Comparison of ENCODE assay signal across 14 mouse cellular contexts in the genomic region with DNA sequence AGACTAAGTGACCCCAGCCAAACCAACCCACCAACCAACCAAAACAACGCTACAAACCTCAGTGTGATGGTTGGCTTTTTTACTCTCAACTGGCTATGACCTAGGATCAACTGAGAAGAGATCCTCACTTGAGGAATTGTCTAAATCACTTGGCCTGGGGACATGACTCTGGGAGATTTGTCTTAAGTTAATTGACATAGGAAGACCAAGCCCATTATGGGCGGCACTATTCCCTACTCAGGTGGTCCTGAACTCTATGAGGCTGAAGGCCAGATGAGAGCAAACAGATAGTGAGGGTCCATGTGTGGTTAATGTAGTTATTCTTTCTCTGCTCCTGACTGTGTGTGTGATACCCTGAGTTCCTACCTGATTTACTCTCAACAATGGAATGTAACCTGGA.
A peak's percentile ranks its signal among the peaks of the same experiment; 100 is the strongest.
DNase-seq lines count a peak whose midpoint lies in the region; ATAC-seq lines count a peak whose summit lies in the region.
"Had no signal": no experiment of that assay in that cellular context is flagged by ENCODE, and none has a peak within 500 bp of the region (broad histone marks: within the 10 kb centered on the region; RNA-seq: fewer than 3 reads in every experiment).

No protein-coding gene starts in this region.

- DNase-seq in heart, adult 11 months, result peak; percentile 68
- DNase-seq in neural tube, embryonic 10.5 days (ENCODE audit: extremely low spot score, low spot score), result no peak
- DNase-seq in liver, result no peak
- no peak for DNase-seq in gastrocnemius, adult 18-20 months (ENCODE audit: low spot score)
- no peak for DNase-seq in c-Kit-positive CD71-positive TER-119-positive erythroid progenitor cells, embryonic 14.5 days (ENCODE audit: low spot score)
- DNase-seq: heart, adult 2 months; kidney, adult 9 months; lung, adult 2 months; thymus, adult 18-20 months had no signal

- no peak overlapping the region for H3K27ac ChIP-seq in heart, embryonic 11.5 days (ENCODE audit: low read depth, low read length)
- H3K27ac ChIP-seq in neural tube, embryonic 13.5 days (replicated peaks), result peak overlapping the region; percentile 86
- peak overlapping the region; percentile 39; the same call in 1 of the 2 replicates for H3K27ac ChIP-seq in limb, embryonic 13.5 days
- H3K27ac ChIP-seq: heart, adult 2 months had no signal

- no peak for ATAC-seq in heart, embryonic 11.5 days (replicated peaks; ENCODE audit: insufficient number of reproducible peaks, low FRiP score, low TSS enrichment)
- ATAC-seq in neural tube, embryonic 13.5 days (ENCODE audit: low read depth), result no peak
- no peak for ATAC-seq in limb, embryonic 13.5 days (ENCODE audit: low FRiP score, low read depth)
- ATAC-seq: inflammation-experienced regulatory T-cells, adult 6 months had no signal

- peaks cover 43% of the 10 kb centered on the region for H3K27me3 ChIP-seq in heart, embryonic 11.5 days (ENCODE audit: control insufficient read depth, insufficient read depth, low read length)
- H3K27me3 ChIP-seq in neural tube, embryonic 13.5 days, result peaks cover 13% of the 10 kb centered on the region
- peaks cover 35% of the 10 kb centered on the region for H3K27me3 ChIP-seq in limb, embryonic 13.5 days

- no peaks in the 10 kb centered on the region for H3K36me3 ChIP-seq in heart, embryonic 11.5 days (ENCODE audit: control insufficient read depth, insufficient read depth, low read length)
- no peaks in the 10 kb centered on the region for H3K36me3 ChIP-seq in neural tube, embryonic 13.5 days
- no peaks in the 10 kb centered on the region for H3K36me3 ChIP-seq in limb, embryonic 13.5 days

- WGBS in heart, embryonic 11.5 days (ENCODE audit: insufficient replicate concordance), result 84% methylated on average over 2 of the region's 2 CpGs
- 95% methylated on average over 2 of the region's 2 CpGs for WGBS in neural tube, embryonic 13.5 days
- WGBS in limb, embryonic 13.5 days, result 80% methylated on average over 2 of the region's 2 CpGs

- H3K4me1 ChIP-seq in heart, embryonic 11.5 days (ENCODE audit: control insufficient read depth, insufficient read depth, low read length), result 0 out of 2 replicates have a peak, but pooled peaks cover 5% of the 10 kb centered on the region
- peaks cover 42% of the 10 kb centered on the region for H3K4me1 ChIP-seq in neural tube, embryonic 13.5 days (replicated peaks)
- H3K4me1 ChIP-seq in limb, embryonic 13.5 days, result peaks cover 45% of the 10 kb centered on the region

- H3K9me3 ChIP-seq in heart, embryonic 11.5 days (replicated peaks; ENCODE audit: control insufficient read depth, low read length), result no peaks in the 10 kb centered on the region
- H3K9me3 ChIP-seq in neural tube, embryonic 13.5 days, result no peaks in the 10 kb centered on the region
- H3K9me3 ChIP-seq in limb, embryonic 13.5 days, result no peaks in the 10 kb centered on the region

- H3K4me3 ChIP-seq in heart, embryonic 11.5 days (ENCODE audit: low read depth, low read length), result no peak overlapping the region
- no peak overlapping the region for H3K4me3 ChIP-seq in neural tube, embryonic 13.5 days
- H3K4me3 ChIP-seq in limb, embryonic 13.5 days, result no peak overlapping the region
- H3K4me3 ChIP-seq: heart, adult 2 months; myocyte had no signal

- H3K9ac ChIP-seq in heart, embryonic 11.5 days (ENCODE audit: low read depth, low read length), result no peak overlapping the region
- no peak overlapping the region for H3K9ac ChIP-seq in neural tube, embryonic 13.5 days
- no peak overlapping the region for H3K9ac ChIP-seq in limb, embryonic 13.5 days

- no peak overlapping the region for H3K4me2 ChIP-seq in heart, embryonic 11.5 days
- no peak overlapping the region for H3K4me2 ChIP-seq in neural tube, embryonic 13.5 days
- no peak overlapping the region for H3K4me2 ChIP-seq in limb, embryonic 13.5 days (replicated peaks)
